Mouse (Mus musculus) mammary gland, adult 2 months (tissue): ENCODE results near the gene Shank1. TPM values are rescaled to one million over a fixed set of nuclear protein-coding genes. Genes with fewer than 3 reads are reported as not detected.

ENCODE experiments used
- polyA plus RNA-seq: library from polyadenylated mRNA; depleted of rRNA; stranded (reverse); fragments of >200 nt; gene quantifications from 2 replicates; pipeline ENCODE4 v1.2.3, GENCODE M21; 2012; ENCODE audit warnings: low replicate concordance; rRNA removed

Shank1 gene
- 0.89 and 3.2 TPM in 2 replicates for polyA plus RNA-seq

GRCm38 (mm10) chr7:44309475-44310284, at the start of gene Shank1:
Shank1 (plus strand) TSS chr7:44310253.

GRCm38 (mm10) chr7:44261147-44261546, 48.9 kb upstream of the Shank1 start, which contains the start of gene Gm15517:
Gm15517 (plus strand) TSS chr7:44261447.

GRCm38 (mm10) chr7:44306516-44307240, 3.4 kb upstream of the Shank1 start, which contains the start of gene Clec11a:
Clec11a (minus strand) TSS chr7:44306902.

GRCm38 (mm10) chr7:44383980-44384715, 74.1 kb downstream of the Shank1 start, which contains the start of gene Syt3:
Syt3 (plus strand) TSS chr7:44384102.

DNA sequence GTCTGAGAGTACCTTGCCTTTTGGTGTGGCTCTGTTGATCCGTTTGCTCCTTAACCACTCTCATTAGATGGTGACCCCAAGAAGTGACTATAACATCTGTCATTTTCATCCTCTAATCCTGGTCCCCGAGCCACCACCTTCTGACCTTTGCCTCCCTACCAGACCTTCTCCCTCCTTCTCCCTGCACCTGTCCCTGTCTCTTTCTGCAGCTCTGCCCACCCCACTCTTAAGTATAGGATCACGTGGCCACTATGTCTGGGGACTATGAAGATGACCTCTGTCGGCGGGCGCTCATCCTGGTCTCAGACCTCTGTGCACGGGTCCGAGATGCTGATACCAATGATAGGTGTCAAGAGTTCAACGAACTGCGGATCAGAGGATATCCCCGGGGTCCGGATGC, 75.7 kb downstream of the Shank1 start, which contains the start of gene 1700008O03Rik:
Gene 1700008O03Rik, minus strand, starts transcription at position 101 of the 400 bp plus-strand sequence.

Other genes starting within 250 kb of the Shank1 start
- not detected in 2 replicates for gene Klk1b21, start 207.9 kb upstream of the Shank1 start, polyA plus RNA-seq
- gene Klk1b22, start 197.6 kb upstream of the Shank1 start, polyA plus RNA-seq = not detected in 2 replicates
- not detected in 2 replicates for gene Klk1b16, start 173.5 kb upstream of the Shank1 start, polyA plus RNA-seq
- gene Klk1b24, start 122.0 kb upstream of the Shank1 start, polyA plus RNA-seq = not detected in 2 replicates
- gene Klk1b3, start 112.1 kb upstream of the Shank1 start, polyA plus RNA-seq = not detected in 2 replicates
- not detected in 2 replicates for gene Klk1b4, start 102.8 kb upstream of the Shank1 start, polyA plus RNA-seq
- gene Klk1b5, start 94.3 kb upstream of the Shank1 start, polyA plus RNA-seq = not detected in 2 replicates
- 5.2 and 8.6 TPM in 2 replicates for gene Klk1, start 84.9 kb upstream of the Shank1 start, polyA plus RNA-seq
- gene Gm36864, start 74.1 kb upstream of the Shank1 start, polyA plus RNA-seq = not detected in 2 replicates
- 1.3 and 2.7 TPM in 2 replicates for gene 1700028J19Rik, start 63.6 kb upstream of the Shank1 start, polyA plus RNA-seq
- 75.6 and 148 TPM in 2 replicates for gene 2410002F23Rik, start 63.5 kb upstream of the Shank1 start, polyA plus RNA-seq
- gene Acp4, start 52.9 kb upstream of the Shank1 start, polyA plus RNA-seq = not detected in 2 replicates
- not detected in 2 replicates for gene Gm15517, start 48.8 kb upstream of the Shank1 start, polyA plus RNA-seq
- 4.7 and 10.7 TPM in 2 replicates for gene Clec11a, start 3.4 kb upstream of the Shank1 start, polyA plus RNA-seq
- 5.9 and 7.8 TPM in 2 replicates for gene Syt3, start 73.8 kb downstream of the Shank1 start, polyA plus RNA-seq
- 0.94 and 1.2 TPM in 2 replicates for gene 1700008O03Rik, start 75.6 kb downstream of the Shank1 start, polyA plus RNA-seq
- 0.72 and 1.2 TPM in 2 replicates for gene Lrrc4b, start 118.8 kb downstream of the Shank1 start, polyA plus RNA-seq
- 0.29 and 3.4 TPM in 2 replicates for gene Aspdh, start 155.1 kb downstream of the Shank1 start, polyA plus RNA-seq
- 157 and 197 TPM in 2 replicates for gene Josd2, start 157.7 kb downstream of the Shank1 start, polyA plus RNA-seq
- gene Emc10, start 186.3 kb downstream of the Shank1 start, polyA plus RNA-seq = 309 and 442 TPM in 2 replicates
- 7.2 and 13.2 TPM in 2 replicates for gene Fam71e1, start 186.3 kb downstream of the Shank1 start, polyA plus RNA-seq
- gene Mybpc2, start 214.4 kb downstream of the Shank1 start, polyA plus RNA-seq = 0.42 and 270 TPM in 2 replicates
- 56.8 and 111 TPM in 2 replicates for gene Spib, start 221.8 kb downstream of the Shank1 start, polyA plus RNA-seq
- gene Pold1, start 238.6 kb downstream of the Shank1 start, polyA plus RNA-seq = 37.9 and 80.4 TPM in 2 replicates
- gene Nr1h2, start 243.7 kb downstream of the Shank1 start, polyA plus RNA-seq = 144 and 274 TPM in 2 replicates